Mouse (Mus musculus) G1E-ER4 (cell line): ENCODE results near the gene Mag. TPM values are rescaled to one million over a fixed set of nuclear protein-coding genes. Genes with fewer than 3 reads are reported as not detected.

ENCODE experiments used
- GATA1 ChIP-seq: IDR thresholded peaks from one replicate; pipeline ENCODE4 v1.8.0; 2012; ENCODE audit warnings: low read length, inconsistent platforms
- polyA plus RNA-seq: library from polyadenylated mRNA; stranded (reverse); fragments of >175 nt; gene quantifications from 2 replicates; pipeline ENCODE4 v1.2.3, GENCODE M21; 2012

The Mag gene
- not detected in 2 replicates for polyA plus RNA-seq

- no peak for TF ChIP-seq GATA1
Observed at GRCm38 (mm10) chr7:30914732-30915131, at the start of gene Mag. TSS of gene Mag (minus strand) at chr7:30914873.

- no peak for TF ChIP-seq GATA1
Observed at GRCm38 (mm10) chr7:30964366-30964765, 49.7 kb upstream of the Mag start.

DNA sequence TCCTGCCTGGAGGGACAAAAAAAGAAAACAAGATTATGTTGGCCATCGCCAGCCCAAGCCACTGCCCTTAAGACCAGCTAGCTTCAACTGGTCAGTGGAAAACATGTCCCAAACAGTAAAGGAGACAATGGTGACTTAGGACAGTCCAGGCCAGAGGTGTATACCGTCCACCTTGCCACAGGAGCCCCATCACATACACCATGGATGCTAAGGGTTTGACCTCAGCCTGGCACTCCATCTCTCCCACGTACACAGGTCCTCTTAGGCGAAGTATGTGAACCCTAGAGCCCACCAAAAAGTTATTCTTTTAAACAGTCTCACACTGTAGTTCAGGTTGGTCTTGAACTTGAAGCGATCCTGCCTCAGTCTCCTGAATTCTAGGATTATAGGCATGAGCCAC is 48.2 kb upstream of the Mag start:
- no peak for TF ChIP-seq GATA1

- no peak for TF ChIP-seq GATA1
Observed at GRCm38 (mm10) chr7:30959786-30960349, 45.2 kb upstream of the Mag start.

GRCm38 (mm10) chr7:30958866-30959487 is 44.3 kb upstream of the Mag start:
- TF ChIP-seq GATA1 = no peak

GRCm38 (mm10) chr7:30958109-30958865 is 43.6 kb upstream of the Mag start:
- TF ChIP-seq GATA1 = no peak

DNA sequence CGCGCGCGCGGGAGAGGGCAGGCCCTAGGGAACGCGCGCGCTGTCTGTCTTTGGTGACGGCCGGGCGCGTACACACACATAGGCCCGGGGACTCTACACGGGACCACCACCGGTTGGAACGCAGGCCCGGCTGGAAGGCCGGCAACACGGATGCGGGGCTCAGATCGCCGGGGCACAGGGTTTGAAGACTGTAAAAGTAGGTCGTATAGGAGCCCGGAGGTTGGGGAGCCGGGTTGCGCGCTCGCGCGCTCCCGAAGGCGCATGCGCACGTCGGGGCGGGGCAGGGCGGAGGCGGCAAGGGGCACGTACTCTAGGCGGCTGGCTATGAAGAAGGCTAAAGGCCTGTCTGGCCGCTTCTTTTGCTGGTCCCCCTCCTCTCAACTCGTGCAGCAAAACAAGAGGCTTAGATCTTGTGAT is 42.7 kb upstream of the Mag start:
- TF ChIP-seq GATA1 = no peak

- TF ChIP-seq GATA1 = no peak
Observed at GRCm38 (mm10) chr7:30956756-30957366, 42.2 kb upstream of the Mag start, which contains the start of gene Usf2. TSS of gene Usf2 (minus strand) at chr7:30956803.

DNA sequence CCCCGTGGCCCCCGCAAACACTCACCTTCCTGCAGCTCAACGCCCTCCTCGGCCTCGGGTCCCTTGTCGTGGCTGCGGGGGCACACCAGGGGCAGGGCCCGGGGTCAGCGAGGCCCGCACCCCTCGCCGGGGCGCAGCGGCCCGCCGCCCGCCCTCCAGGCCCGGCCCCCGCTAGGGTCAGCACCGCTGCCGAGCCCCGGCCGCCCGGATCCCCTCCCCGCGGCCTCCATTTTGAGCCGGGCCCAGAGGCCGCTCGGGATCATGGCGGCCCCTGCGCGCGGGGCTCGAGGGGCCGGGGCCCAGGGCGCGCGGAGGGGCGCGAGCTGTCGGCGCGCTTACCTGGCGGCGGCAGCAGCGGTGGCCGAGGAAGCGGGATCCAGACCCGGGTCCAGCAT is 41.7 kb upstream of the Mag start:
- no peak for TF ChIP-seq GATA1

- no peak for TF ChIP-seq GATA1
Observed at GRCm38 (mm10) chr7:30955584-30956356, 41.1 kb upstream of the Mag start.

DNA sequence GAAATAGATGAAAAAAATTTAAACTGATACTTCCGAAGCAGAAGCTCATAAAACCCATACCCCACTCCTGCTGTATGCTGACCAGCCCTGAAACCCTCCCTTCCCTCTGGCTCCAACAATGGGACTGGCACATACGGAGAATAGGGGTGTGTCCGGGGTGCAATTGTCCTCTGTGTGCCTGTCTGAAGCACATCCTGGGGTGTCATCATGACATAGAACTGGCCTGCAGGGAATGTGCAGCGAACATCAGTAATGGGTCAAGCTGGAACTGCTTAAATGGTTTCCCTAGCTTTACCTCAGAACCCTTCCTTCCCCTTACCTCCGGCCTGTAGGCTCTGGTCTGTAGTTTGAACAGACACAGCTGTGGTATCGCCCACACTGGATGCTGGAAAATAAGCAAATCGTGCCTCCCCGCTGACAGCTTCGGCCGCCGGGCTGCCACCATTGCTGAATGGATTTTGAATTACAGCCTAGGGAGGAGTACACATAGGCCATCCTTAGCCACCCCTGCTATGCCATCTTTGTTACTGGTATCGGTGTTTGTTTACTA is 40.4 kb upstream of the Mag start:
- no peak for TF ChIP-seq GATA1

- TF ChIP-seq GATA1 = no peak
Observed at GRCm38 (mm10) chr7:30954036-30954435, 39.4 kb upstream of the Mag start.

- no peak for TF ChIP-seq GATA1
Observed at GRCm38 (mm10) chr7:30953459-30953858, 38.8 kb upstream of the Mag start.

DNA sequence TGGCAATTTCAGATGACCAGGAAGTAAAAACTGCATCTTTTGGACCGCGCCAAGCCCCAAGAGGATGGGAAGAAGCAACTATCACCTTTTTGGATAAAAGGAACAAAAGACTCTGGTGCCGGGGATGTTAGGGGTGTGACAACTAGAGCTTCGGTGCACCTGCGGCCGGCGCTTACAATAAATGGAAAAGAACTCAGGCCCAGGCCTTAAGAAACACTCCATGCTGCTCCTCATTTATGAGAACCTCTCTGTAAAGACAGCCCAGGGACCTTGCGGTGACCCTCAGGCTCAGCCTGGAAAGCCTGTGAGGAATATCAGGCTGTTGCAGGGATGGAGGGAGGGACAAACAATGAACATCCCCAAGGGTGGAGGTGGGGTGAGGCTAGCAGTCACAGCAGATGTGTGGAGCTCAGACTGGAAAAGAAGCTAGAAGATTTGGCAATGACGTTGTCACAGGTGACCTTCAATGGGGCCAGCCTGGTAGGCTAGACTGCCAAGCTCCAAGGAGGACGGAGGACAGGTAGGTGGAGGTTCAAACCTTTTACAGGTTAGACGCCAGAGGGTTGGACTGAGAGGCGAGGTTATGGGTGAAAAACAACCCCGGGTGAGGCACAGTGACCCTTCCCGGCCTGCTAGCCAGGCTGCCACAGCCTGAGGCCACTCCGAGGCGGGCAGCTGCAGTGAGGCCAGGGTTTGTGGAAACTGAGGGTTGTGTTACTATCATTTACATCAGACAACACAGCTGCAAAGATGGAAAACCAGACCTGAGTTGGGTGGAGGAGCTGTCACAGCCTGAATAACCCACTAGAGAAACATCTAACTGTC is 38.0 kb upstream of the Mag start:
- TF ChIP-seq GATA1 = no peak
